Mouse (Mus musculus) adrenal gland, postnatal 36 days (tissue): ENCODE measurements around the gene Jmjd7. TPM values are rescaled to one million over a fixed set of nuclear protein-coding genes. Genes with fewer than 3 reads are reported as not detected.
A peak's percentile ranks its signal among the peaks of the same experiment; 100 is the strongest.

ENCODE experiments used
- DNase-seq, 2 experiments: peaks; one replicate each; pipeline ENCODE4 v3.0.0; 2021; ENCODE audit warnings: mixed read lengths in 1 of 2
- long read RNA-seq, 2 experiments: library from polyadenylated mRNA; stranded (forward); transcript quantifications; one replicate each; pipeline ENCODE4 v2.0.0; 2021; ENCODE audit warnings: borderline sequencing depth in 2 of 2
- total RNA-seq, 2 experiments: library from RNA; stranded (reverse); gene quantifications; 2 replicates each; pipeline ENCODE4 v1.2.3; 2021

Gene Jmjd7
- 1 to 10 TPM; 7.1 to 9.1 TPM for total RNA-seq
- long read RNA-seq, experiment 1, transcript Jmjd7-201 (8 exons, 1,373 nt): major isoform, 7 of 10 reads
- long read RNA-seq, experiment 1, partial matches to known transcripts: 0 of 10 reads
- long read RNA-seq, experiment 1, other reads (novel, unspliced or antisense): 3 of 10 reads
- long read RNA-seq, experiment 2, partial matches to known transcripts: 0 of 4 reads
- long read RNA-seq, experiment 2, other reads (novel, unspliced or antisense): 0 of 4 reads

- DNase-seq: peak; percentile 97
These were observed at the start of gene Jmjd7, which contains the start of gene Gm28042 for GRCm38 (mm10) chr2:120026984-120027949. Gene Jmjd7 (plus strand): TSS chr2:120027483. Gene Gm28042 (plus strand): TSS chr2:120027493.

DNA sequence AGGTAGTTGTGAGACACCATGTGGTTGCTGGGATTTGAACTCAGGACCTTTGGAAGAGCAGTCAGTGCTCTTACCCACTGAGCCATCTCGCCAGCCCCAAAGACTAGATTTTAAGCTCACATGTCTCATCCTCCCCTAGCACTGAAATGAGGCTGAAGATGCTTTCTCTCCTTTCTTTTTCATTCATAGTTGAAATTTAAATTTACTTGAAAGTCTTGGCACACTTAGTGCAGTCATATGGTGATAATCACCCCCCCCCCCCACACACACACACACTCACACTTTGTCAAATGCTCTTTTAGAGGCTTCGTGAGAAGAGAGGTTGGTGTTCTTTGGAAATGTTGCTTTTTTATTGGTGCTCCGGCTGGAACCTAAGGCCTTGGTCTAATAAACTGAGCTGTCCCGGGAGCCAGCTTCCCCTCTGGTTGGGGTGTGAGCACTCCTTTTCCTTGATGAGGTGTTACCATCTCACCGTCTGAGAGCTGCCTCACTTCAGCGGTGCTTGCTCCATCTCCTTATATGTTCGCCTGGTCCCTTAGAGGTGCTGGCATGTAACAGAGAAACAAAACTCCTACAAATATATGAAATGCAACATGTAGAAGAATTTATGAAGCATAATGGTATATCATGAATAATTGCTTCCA is 46.8 kb upstream of the Jmjd7 start:
- DNase-seq: no peak

DNA sequence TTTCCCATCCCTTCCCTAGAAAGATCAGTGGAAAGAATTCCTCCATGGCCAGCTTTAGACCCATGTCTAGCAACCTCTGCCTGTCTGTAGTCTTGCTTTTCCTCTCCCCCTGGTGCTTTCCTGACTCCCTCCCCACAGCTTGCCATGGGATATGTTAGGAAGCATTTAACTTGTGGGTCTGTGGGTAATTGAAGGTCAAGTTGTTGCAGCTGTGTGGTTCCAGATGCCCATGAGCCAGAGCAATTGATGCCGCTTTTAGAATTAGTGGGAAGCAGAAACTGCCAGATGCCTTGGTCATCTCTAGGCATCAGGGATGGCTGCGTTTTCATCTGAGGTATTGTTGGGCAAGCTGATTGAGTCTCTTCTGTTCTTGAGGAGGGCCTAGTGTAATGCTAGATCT is 45.7 kb upstream of the Jmjd7 start:
- DNase-seq: no peak

DNA sequence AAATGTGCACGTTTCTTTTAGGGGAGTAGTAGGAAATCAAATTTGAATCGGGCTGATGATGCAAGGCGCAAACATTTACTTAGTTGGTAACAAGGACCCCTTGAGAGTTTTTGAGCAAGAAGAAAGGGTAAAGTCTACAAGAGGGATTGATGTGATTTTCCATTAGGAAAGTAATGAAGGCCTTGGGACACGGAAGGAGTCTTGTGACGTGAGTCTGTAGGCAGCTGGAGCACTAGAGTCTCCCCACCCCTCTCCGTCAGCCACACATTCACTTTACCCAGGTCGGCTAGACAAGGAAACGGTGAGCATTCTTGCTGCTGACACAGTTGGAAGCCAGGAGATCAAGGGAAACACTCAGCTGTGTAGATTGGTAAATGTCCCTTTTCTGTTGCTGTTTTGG is 41.4 kb upstream of the Jmjd7 start:
- no peak for DNase-seq

DNA sequence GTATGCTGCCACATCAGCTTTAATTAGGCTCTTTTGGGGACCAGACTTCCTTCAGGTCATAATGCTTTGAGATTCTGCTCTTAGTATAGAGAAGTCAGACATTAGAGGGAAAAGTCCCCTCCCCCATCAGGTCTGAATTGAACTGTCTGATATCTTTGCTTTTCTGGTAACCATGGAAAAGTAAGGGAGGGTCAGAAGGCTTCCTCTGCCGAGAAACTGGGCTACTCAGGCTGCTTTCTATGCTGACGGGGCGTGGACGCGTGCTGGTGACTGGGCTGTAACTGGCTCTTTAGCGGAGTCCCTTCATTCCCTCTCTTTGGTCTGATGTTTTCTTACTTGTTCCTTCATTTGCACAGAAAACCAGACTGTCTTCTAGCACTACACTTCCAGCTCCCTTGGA is 40.9 kb upstream of the Jmjd7 start:
- DNase-seq: no peak

DNA sequence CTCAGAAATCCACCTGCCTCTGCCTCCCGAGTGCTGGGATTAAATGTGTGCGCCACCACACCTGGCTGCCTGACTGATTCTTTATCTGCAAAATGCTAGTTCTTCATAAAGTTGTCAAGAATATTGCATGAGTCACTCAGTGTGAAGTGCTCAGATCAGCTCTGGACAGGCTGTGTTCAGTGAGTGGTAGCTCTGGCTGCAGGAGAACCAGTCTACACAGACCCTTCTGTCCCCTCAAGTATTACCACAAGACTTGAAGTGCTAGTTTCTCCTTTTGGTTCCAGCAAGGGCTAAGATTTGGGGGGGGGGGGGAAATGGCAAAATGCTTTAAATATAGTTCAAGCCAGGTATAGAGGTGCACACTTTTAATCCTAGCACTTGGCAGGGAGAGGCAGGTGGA is 39.8 kb upstream of the Jmjd7 start:
- no peak for DNase-seq

DNA sequence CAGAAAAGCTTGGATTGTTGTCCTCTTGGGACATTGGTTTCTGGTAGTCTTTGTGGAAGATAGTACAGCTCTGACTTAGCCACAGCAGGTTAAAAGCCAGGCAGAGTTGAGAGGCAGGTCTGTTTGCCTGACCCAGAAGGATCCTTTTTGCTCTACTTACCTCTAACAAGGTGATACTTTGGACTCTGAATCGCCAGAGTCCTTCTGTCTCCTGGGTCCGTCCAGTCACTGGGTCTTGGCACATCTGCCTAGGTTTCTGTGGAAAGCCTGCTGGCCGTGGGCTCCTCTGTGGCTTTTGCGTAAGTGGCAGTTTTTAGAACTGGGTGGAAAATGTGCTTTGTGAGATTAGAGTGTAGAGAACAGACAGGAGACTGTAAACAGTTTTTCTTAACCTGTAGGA is 38.3 kb upstream of the Jmjd7 start:
- DNase-seq: no peak

DNA sequence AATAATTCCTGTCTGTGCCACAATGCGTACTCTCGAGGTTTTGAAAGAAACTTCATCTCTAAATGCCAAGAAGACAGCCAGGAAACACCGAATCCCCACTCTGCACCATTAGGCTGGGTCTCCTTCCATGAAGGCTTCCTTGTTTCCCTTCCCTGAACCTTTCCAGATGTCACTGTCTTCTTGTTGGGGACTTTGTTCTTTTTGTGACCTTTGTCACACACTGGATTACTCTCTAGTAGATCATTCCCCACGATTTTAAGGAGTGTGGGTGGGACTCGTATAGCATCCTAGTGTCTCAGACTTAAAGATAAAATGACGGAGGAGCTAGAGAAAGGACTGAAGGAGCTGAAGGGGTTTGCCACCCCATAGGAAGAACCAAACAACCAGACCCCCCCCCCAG is 36.4 kb upstream of the Jmjd7 start:
- DNase-seq: no peak

DNA sequence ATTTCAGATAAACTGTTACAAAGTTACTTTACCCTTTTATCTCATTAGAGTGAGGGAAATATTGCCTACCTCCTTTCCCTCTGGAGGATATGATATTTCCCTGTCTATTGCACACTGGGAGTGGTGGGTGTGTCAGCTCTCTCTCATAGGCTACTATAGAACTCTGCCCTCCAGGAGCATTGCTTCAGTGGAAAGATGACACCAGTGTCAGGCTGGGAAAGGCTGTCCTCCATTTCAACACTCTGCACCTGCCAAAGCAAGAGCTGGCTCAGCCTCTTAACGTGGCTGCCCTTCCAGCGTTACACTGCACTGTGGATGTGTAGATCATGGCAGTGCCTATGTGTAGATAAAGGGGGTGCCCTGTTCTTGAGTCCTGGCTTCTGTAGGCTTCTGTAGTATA is 34.9 kb upstream of the Jmjd7 start:
- no peak for DNase-seq

- no peak for DNase-seq
These were observed 33.8 kb upstream of the Jmjd7 start for GRCm38 (mm10) chr2:119993515-119993914.

DNA sequence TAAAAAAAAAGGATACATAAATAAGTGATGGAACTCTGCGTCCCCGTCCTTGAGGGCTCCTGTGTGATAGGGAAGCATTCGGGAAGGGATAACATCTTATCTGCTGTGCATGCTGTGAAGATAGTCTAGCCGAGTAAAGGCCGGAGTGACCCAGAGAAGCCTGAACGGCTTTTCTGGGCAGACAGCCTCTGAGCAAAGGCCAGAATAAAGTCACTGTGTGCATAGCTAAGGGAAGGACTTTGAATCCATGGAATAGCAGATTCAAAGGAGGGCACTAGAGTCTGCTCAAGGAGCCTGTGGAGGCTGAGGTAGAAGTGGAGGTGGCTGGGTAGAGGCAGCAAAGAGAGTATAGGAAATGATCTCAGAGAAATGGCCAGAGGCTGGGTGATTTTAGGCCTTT is 32.4 kb upstream of the Jmjd7 start:
- no peak for DNase-seq

DNA sequence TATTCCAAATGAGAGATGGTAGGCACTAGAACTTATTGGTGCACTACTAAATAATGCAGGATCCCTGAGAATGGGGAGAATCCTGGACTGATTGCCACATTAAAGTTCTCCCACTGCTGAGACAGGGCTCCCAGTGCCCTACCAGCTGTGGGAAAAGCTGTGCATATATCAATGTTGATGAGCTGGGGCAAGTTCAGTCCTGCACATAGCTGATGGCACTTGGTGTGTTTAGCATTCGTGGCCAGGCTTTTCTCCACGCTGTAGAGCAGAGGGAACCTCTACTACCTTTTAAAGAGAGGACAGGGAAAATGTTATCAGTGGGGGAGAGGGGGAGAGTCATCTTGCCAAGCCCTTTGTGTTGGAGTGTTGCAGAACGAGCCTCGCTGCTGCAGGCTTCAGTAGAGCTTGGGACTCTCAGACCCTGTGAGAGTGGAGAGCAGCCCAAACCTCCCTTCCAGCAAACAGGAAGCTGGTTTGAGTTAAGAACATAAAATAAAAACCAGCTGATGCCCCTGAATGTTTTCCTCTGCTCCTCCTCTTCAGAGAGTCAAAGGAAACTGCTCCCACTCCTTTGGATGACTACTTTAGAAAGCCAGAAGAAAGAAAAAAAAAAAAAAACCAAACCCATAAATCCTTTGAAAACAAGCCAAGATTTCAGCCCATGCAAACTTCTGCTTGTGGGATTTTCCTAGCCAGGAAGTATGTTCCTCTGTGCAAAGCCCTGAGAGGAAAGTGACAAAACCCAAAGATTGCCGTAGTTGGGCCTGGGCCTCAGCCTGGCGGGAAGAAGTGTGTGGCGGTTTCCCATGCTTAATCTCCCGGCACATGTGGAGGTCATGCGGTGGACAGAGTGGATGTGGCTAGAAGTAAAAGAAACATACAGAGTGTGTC is 31.6 kb upstream of the Jmjd7 start:
- DNase-seq: no peak

DNA sequence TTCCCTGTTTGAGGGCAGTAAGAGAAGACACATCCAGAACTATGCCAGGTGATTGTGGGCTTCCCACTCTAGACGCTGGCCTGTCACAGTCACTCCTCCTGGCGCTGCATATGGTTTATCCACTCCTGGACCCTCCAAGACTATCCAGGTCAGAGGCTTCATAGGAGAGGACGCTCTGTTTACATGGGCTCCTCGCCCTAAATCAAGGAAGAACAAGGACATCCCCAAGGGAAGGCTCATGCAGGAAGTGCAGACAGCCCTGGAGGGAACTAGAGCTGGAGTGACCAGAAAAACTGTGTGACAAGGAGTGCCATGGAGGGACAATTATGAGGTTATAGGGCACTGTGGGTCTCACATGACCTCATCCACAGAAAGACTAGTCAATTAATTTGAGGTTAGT is 29.9 kb upstream of the Jmjd7 start:
- no peak for DNase-seq

- no peak for DNase-seq
These were observed 27.6 kb upstream of the Jmjd7 start for GRCm38 (mm10) chr2:119999731-120000130.

GRCm38 (mm10) chr2:120000882-120001584 is 26.2 kb upstream of the Jmjd7 start:
- no peak for DNase-seq

- DNase-seq: no peak
These were observed 25.3 kb upstream of the Jmjd7 start for GRCm38 (mm10) chr2:120001956-120002355.

GRCm38 (mm10) chr2:120003970-120004369 is 23.3 kb upstream of the Jmjd7 start:
- DNase-seq: no peak

DNA sequence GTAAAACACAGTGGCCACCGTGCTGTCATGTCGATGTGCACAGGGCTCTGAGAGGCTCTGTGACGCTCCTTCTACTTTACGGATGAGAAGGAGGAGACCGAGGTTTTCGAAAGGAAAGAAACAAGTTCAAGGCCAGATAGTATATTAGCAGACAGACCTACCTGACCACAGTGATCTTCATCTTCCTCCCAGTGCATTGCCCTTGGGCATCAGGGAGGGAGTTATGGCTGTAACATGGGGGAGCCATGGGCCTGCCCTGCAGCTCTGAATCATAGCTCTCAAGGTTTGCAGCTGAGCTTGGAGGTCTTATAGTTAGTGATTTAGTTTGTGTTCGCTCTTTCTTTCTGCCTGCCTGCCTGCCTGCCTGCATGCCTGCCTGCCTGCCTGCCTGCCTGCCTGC is 20.6 kb upstream of the Jmjd7 start:
- peak; percentile 41 to 47 for DNase-seq

DNA sequence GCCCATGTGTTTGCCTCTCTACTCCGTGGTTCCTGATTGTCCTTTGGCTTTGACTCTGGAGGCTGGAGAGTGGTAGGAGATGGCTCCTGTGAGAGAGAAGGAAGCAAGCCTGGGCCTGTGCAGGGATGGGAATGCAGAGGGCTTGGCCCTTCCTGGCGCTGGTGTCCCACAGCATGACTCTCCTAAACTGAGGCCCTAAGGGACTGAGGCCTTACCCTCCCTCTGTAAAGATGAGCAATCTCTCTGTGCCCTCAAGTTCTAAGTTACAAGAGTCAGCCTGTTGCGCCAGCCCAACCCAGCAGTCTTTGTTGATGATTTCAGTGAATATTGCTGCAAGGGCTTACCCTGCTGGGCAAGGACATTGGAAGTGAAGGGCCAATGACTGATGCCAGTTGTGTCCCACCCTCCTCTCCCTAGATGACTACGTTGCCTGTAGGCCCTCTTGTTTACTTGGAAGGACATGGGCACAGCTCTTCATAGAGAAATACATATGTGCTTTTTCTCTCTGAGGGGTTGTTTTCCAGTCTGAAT is 19.5 kb upstream of the Jmjd7 start:
- peak; percentile 56 to 76 for DNase-seq

DNA sequence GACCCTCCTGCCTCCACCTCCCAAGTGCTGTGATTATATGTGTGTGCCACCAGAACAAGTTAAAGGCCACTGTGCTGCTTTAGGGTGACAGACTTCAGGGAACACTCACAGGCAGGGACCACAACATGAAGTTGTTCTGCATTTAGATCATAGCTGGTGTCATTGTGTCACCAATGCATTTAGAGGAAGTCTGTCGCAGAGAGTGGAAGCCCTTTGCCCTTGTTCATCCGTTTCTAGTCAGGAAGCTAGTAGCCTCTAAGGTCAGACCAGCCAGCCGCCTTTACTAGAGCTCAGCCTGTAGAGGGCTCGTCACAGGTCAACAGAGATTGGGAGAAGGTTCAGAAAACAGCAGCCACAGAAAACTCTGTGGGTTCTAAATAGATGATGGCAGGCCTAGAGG is 18.6 kb upstream of the Jmjd7 start:
- no peak for DNase-seq
